Mouse (Mus musculus): ENCODE data around the gene Reep1. TPM values are rescaled to one million over a fixed set of nuclear protein-coding genes. Genes with fewer than 3 reads are reported as not detected.
"Not testable (repeated sequence)": the region's sequence is repeated elsewhere in the genome, so short reads cannot be mapped to it uniquely, and the experiment has no call there.

Reep1 gene
- total RNA-seq, 2 experiments from 2014 or later = 0.71 to 1.1 TPM

GRCm38 (mm10) chr6:71831581-71831960 lies 124.2 kb downstream of the Reep1 start:
- peak; percentile 93 for ATAC-seq (replicated peaks; ENCODE audit: poor library complexity)

GRCm38 (mm10) chr6:71836811-71837210 lies 129.4 kb downstream of the Reep1 start:
- 0 out of 2 replicates have a peak, but pooled peaks have one; percentile 29 for ATAC-seq (replicated peaks; ENCODE audit: poor library complexity)

GRCm38 (mm10) chr6:71839815-71840214 lies 132.5 kb downstream of the Reep1 start:
- no peak for ATAC-seq (replicated peaks; ENCODE audit: poor library complexity)

- ATAC-seq (replicated peaks; ENCODE audit: poor library complexity) = no peak
Observed at GRCm38 (mm10) chr6:71840597-71841290, 133.4 kb downstream of the Reep1 start.

- not testable (repeated sequence) for ATAC-seq (replicated peaks; ENCODE audit: poor library complexity)
Observed at GRCm38 (mm10) chr6:71846906-71847305, 139.5 kb downstream of the Reep1 start.

Other genes with a start within 250 kb of the Reep1 start
- 11.7 and 14.9 TPM in 2 replicates for gene Rnf103, start 213.7 kb upstream of the Reep1 start, total RNA-seq (2015)
- 10.8 and 12.4 TPM in 2 replicates for gene Rnf103, start 213.7 kb upstream of the Reep1 start, total RNA-seq (2017)
- gene Chmp3, start 163.8 kb upstream of the Reep1 start, total RNA-seq (2015) = 29.5 and 34.7 TPM in 2 replicates
- gene Chmp3, start 163.8 kb upstream of the Reep1 start, total RNA-seq (2017) = 95.2 and 133 TPM in 2 replicates
- gene Kdm3a, start 74.6 kb upstream of the Reep1 start, total RNA-seq (2015) = 37.7 and 42.3 TPM in 2 replicates
- 31.8 and 38.7 TPM in 2 replicates for gene Kdm3a, start 74.6 kb upstream of the Reep1 start, total RNA-seq (2017)
- 49.4 and 58.9 TPM in 2 replicates for gene Mrpl35, start 119.4 kb downstream of the Reep1 start, total RNA-seq (2015)
- 22.9 and 33.4 TPM in 2 replicates for gene Mrpl35, start 119.4 kb downstream of the Reep1 start, total RNA-seq (2017)
- 163 and 190 TPM in 2 replicates for gene Immt, start 123.8 kb downstream of the Reep1 start, total RNA-seq (2015)
- 128 and 149 TPM in 2 replicates for gene Immt, start 123.8 kb downstream of the Reep1 start, total RNA-seq (2017)
- 139 and 162 TPM in 2 replicates for gene Ptcd3, start 201.2 kb downstream of the Reep1 start, total RNA-seq (2015)
- gene Ptcd3, start 201.2 kb downstream of the Reep1 start, total RNA-seq (2017) = 139 and 203 TPM in 2 replicates
- 35.4 and 39.2 TPM in 2 replicates for gene Polr1a, start 201.5 kb downstream of the Reep1 start, total RNA-seq (2015)
- 75.9 and 99.9 TPM in 2 replicates for gene Polr1a, start 201.5 kb downstream of the Reep1 start, total RNA-seq (2017)